Mouse (Mus musculus) effector memory CD4-positive, alpha-beta T cell, adult 7 months (primary cell): ENCODE results near the gene Gm3409. TPM values are rescaled to one million over a fixed set of nuclear protein-coding genes. Genes with fewer than 3 reads are reported as not detected.

Experiments
- polyA plus RNA-seq: library from polyadenylated mRNA; unstranded; fragments of 100-300 nt; shearing (Covaris generic); gene quantifications from one replicate; pipeline ENCODE4 v1.2.1, GENCODE M21; 2017

The Gm3409 gene
- polyA plus RNA-seq: not detected

DNA sequence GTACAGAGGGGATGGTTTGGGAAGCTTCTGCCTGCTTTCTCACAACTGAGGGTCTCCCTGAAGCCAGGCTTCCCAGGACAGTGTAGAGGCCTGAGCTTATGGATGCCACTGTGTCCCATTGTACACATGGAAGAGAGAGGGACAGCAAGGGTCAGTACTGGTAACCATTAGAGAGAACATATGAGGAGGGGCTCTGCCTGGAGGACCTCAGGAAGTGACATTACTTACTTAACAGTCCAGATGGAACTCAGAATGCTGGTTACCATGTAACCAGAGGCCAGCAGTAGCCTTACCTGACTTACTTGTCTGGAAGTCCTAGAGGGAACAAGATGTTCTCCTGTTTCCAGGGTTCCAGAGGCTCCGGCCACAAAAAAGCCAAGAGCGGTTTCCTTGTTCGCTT, at the start of gene Gm3409:
Gm3409 (plus strand) TSS at position 301 of the 400 bp plus-strand sequence.

DNA sequence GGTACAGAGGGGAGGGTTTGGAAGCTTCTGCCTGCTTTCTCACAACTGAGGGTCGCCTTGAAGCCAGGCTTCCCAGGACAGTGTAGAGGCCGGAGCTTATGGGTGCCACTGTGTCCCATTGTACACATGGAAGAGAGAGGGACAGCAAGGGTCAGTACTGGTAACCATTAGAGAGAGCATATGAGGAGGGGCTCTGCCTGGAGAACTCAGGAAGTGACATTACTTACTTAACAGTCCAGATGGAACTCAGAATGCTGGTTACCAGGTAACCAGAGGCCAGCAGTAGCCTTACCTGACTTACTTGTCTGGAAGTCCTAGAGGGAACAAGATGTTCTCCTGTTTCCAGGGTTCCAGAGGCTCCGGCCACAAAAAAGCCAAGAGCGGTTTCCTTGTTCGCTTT, 46.4 kb upstream of the Gm3409 start, which contains the start of gene Gm6370:
Gm6370 (plus strand) TSS at position 301 of the 400 bp plus-strand sequence.

DNA sequence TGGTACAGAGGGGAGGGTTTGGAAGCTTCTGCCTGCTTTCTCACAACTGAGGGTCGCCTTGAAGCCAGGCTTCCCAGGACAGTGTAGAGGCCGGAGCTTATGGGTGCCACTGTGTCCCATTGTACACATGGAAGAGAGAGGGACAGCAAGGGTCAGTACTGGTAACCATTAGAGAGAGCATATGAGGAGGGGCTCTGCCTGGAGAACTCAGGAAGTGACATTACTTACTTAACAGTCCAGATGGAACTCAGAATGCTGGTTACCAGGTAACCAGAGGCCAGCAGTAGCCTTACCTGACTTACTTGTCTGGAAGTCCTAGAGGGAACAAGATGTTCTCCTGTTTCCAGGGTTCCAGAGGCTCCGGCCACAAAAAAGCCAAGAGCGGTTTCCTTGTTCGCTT, 35.3 kb upstream of the Gm3409 start, which contains the start of gene 4930449I24Rik:
4930449I24Rik (plus strand) TSS at position 301 of the 400 bp plus-strand sequence.

DNA sequence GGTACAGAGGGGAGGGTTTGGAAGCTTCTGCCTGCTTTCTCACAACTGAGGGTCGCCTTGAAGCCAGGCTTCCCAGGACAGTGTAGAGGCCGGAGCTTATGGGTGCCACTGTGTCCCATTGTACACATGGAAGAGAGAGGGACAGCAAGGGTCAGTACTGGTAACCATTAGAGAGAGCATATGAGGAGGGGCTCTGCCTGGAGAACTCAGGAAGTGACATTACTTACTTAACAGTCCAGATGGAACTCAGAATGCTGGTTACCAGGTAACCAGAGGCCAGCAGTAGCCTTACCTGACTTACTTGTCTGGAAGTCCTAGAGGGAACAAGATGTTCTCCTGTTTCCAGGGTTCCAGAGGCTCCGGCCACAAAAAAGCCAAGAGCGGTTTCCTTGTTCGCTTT, 23.6 kb upstream of the Gm3409 start, which contains the start of gene Gm3402:
Gm3402 (plus strand) TSS at position 301 of the 400 bp plus-strand sequence.

DNA sequence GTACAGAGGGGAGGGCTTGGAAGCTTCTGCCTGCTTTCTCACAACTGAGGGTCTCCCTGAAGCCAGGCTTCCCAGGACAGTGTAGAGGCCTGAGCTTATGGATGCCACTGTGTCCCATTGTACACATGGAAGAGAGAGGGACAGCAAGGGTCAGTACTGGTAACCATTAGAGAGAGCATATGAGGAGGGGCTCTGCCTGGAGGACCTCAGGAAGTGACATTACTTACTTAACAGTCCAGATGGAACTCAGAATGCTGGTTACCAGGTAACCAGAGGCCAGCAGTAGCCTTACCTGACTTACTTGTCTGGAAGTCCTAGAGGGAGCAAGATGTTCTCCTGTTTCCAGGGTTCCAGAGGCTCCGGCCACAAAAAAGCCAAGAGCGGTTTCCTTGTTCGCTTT, 11.9 kb upstream of the Gm3409 start, which contains the start of gene Gm3404:
Gm3404 (plus strand) TSS at position 301 of the 400 bp plus-strand sequence.

DNA sequence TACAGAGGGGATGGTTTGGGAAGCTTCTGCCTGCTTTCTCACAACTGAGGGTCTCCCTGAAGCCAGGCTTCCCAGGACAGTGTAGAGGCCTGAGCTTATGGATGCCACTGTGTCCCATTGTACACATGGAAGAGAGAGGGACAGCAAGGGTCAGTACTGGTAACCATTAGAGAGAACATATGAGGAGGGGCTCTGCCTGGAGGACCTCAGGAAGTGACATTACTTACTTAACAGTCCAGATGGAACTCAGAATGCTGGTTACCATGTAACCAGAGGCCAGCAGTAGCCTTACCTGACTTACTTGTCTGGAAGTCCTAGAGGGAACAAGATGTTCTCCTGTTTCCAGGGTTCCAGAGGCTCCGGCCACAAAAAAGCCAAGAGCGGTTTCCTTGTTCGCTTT, 18.4 kb downstream of the Gm3409 start, which contains the start of gene Gm3415:
Gm3415 (plus strand) TSS at position 301 of the 400 bp plus-strand sequence.

DNA sequence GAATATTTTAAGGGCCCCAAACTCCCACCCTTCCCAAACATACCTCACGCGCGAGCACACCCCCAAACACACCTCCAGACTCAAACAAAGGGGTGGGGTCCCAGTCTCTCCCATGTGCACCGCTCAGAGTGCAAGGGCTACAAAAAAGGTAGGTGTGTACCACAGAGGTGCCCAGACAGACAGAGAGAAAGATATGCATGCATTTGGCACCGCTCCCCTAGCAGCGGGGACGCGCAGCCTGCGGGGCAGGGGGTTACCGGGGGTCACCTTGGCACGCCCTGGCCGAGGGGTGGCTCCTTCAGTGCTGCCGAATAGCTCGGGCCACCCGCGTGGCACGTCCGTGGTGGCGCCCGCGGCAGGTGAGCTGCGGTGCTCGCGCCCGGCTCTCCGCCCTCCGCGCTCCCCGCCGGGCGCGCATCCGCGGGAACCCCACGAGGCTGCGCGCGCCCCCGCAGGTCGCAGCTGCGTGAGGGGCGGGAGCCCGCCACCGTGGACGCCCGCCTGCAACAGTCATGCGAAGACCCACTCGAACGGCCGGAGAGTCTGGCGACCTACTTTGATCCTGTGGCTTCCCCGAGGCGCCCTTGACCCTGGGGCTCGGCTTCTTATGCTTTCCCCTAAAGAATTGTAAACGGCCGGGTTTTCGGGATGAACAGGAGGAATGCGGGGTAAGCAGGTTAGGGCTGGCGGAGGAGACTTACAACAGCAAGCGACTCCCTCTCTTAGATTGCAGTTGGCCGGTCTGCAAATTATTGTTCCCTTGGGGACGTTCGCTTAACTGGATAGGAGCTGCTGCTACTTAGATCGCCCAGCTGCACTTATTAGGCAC, 47.2 kb downstream of the Gm3409 start, which contains the start of gene Gpr12:
Gpr12 (minus strand) TSS at position 762 of the 829 bp plus-strand sequence.

Other genes with a start within 250 kb of the Gm3409 start
- gene Wasf3, start 152.7 kb upstream of the Gm3409 start, polyA plus RNA-seq: 0.10 TPM
- gene Gm6408, start 55.7 kb upstream of the Gm3409 start, polyA plus RNA-seq: not detected
- gene Gm6370, start 46.3 kb upstream of the Gm3409 start, polyA plus RNA-seq: not detected
- gene 4930449I24Rik, start 35.2 kb upstream of the Gm3409 start, polyA plus RNA-seq: not detected
- gene Gm3402, start 23.5 kb upstream of the Gm3409 start, polyA plus RNA-seq: not detected
- gene Gm3404, start 11.8 kb upstream of the Gm3409 start, polyA plus RNA-seq: not detected
- not detected for gene Gm3415, start 18.5 kb downstream of the Gm3409 start, polyA plus RNA-seq
- not detected for gene Gpr12, start 47.6 kb downstream of the Gm3409 start, polyA plus RNA-seq